Mouse (Mus musculus) fat pad, adult 2 months (tissue): ENCODE results near the gene Mxd1.
A peak's percentile ranks its signal among the peaks of the same experiment; 100 is the strongest.

Experiments used
- DNase-seq: peaks from one replicate; pipeline ENCODE4 v3.0.0-alpha.2; 2011; ENCODE audit warnings: low read depth, low spot score; ENCODE audit errors: extremely low read depth

The Mxd1 gene

DNA sequence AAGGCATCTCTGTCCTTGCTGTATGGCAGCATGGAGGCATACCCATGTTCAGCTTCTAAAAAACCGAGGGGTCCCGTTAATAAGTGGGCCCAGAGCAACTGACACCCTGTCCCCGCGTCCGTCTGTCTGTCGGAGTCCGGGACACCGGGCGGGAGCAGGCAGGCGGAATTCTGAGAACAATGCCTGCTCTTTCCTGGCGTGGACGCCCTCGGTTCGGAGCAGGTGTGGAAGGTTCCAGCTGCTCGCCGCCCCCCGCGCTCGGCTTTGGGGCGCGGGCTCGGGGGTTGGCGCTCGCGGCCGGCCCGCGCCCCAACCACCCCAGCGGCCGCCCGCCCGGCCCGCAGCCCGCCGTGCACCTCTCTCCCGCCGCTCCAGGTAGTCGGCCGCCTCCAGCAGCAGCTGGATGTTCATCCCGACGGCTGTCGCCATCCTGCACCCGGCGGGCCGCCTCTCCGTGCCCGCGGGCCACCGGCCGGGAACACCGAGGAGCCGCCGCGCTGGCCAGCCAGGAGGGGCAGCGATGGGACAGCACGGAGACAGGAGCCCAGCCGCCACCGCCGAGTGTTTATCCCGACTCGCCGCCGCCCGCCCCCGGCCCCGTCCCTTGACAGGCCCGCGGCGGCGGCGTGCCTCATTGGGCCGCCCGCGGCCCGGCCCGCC, at the start of gene Mxd1:
TSS of gene Mxd1 (minus strand) at position 582 of the 660 bp plus-strand sequence.
- no peak for DNase-seq

DNA sequence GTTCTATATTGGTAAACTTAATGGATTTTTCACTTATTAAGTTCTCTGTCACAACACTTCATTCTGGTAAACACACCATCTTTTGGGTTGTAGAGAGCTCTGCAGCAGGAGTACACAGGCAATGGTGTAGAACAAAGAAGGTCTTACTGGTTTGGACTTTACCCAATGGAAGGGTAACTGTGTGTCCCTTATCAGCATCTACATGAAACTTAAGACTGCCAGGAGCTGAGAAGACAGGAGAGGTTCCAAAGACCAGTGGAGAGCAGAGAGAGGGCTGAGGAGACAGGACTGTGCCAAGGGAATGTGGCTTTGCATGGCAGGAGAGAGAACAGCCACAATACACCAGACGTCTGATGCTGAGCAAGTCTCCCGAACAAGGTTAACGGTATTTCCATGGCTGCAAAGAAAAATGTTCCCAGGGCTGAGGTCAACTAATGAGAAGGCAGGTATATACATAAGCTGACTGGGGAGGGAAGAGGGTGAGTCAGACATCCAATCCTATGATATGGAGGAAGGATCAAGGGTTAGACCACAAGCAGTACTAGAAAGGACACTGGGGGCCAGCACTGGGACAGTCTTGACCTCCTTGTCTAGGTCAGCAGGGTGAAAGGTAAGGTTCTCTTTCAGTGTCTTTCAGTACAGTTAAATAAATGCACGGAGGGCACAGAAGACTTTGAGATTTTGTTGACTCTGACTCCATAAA, 39.3 kb upstream of the Mxd1 start:
- DNase-seq = no peak

DNA sequence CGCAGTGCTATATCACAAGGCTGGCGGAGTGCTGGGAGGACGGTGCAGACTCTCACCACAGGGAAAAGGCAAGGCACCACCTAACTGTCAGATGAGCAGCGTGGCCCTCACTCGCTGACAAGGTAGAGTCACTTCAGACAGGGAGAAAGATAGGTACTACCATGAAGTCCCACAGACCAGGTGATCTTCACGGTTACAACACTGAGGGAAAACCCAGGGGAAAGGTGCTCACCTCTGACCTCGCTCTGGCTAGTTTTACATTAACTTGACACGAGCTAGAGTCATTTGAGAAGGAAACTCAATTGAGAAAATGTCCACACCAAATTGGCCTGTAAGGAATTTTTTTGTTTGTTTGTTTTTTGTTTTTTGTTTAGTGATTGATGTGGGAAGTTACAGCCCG, 33.6 kb upstream of the Mxd1 start:
- DNase-seq = no peak

DNA sequence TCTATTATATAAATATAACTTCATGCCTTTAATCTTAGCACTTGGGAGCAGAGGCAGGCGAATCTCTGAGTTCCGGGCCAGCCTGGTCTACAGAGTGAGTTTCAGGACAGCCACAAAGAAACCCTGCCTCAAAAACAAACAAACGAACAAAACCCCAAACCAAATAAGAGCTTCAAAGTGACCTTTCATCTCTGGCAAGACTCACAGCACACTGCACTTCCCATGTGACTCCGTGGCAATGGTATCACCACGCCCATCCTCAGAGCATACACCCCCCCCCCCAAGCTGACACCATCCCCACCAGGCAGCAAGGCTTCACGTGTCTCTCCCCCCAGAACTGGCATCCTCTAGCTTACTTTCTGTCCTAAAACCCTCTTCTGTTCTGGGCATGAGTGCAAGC, 28.9 kb upstream of the Mxd1 start:
- DNase-seq = no peak

DNA sequence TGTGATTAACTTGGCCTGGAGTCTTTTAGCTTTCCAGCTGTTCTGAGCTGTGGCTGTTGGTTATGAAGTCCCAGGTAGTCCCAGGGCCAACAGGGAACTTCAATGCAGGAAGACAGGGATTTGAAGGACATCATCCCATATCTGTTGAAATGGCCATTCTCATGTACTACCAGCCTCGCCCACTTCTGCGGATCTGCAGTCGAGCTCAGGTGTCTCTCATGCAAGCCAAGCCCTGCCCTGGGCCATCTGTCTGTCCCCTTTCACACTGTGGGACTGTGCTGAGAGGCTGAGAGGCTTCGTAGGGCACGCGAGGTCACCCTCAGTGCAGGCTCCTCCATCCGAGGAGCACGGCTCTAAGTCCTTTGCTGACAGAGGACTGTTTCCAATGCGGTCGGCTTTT, 27.3 kb upstream of the Mxd1 start:
- DNase-seq = no peak

GRCm38 (mm10) chr6:86694465-86694864, 25.5 kb upstream of the Mxd1 start:
- DNase-seq = no peak

GRCm38 (mm10) chr6:86689671-86690070, 20.7 kb upstream of the Mxd1 start:
- DNase-seq = no peak

DNA sequence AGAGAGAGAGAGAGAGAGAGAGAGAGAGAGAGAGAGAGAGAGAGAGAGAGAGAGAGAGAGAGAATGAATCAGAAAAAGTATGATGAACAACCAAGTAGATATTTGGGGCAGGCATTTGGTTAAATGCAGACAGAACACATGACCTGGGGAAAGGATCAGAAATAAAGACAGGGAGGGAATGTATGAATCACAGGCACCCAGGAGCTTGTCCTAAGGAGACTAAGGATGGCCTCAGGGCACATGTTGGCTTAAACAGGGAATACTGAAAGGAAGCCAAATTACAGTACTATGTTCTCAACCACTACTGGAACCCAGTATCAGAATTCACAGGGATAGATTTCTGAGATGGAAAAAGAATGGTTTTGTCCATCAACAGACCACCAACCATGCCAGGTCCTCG, 18.0 kb upstream of the Mxd1 start:
- no peak for DNase-seq

DNA sequence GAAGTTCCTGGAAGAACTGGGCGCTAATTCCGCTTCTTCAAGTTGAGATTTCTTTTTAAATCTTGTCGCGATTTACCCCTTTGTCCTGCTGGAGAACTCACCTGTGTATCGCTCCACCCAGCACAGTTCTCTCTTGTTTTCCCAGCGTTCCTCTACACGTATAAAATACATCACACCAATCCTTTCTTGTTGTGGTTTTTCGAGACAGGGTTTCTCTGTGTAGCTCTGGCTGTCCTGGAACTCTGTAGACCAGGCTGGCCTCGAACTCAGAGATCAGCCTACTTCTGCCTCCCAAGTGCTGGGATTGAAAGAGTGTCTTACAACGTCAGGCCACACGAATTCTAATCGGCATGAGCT, 15.7 kb upstream of the Mxd1 start:
- no peak for DNase-seq

DNA sequence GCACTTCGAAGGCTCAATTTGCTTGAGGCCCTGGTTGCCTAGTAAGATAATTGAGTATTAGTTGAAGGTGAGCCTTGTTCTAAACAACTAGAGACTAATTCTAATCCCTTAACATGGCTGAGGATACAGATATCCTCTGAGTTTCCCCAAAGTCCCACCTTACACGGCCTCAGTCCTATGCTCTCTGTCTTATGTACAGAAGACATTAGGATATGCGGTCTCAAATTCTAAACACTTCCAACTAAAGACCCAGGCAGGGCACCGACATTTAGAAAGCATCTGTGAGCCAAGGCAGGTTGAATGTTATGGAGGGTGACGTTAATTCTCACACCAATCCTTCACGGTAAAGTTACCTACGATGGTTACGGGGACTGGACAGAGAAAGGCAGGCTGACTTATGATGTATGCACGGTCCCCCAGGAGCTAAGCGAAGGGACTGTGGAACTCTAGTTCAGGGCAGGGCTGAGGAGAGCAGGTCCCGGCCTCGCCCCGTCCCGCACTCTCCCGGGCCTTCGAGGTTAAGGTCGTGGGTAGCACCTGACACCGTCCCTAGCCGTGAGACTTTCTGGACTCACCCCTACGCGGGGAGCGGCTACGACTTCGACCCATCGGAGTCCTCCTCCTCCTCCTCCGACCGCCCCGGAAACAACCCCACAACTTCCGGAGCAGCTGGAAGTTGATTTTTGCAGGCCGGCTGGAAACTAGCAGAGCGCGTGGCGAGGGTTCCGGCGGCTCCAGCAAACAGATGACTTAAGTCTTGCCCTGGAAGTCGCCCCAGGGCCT, 15.1 kb upstream of the Mxd1 start, which contains the start of gene Snrnp27:
TSS of gene Snrnp27 (minus strand) at position 651 of the 783 bp plus-strand sequence.
- DNase-seq = peak; percentile 64

DNA sequence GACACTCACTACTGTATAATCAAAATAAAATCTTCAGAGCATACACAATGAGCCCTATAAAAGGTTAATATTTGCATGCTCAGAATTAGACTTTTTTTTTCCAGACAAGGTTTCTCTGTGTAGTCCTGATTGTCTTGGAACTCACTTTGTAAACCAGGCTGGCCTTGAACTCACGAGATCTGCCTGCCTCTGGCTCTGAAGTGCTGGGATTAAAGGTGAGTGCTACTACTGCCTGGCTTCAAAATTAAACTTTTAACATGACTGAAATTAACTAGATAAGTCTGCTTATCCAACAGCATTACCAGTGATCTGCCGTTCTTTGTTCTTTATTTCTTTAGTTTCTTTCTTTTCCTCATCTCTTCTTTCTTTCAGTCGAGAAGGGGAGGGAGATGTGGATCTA, 12.3 kb upstream of the Mxd1 start:
- DNase-seq = no peak

DNA sequence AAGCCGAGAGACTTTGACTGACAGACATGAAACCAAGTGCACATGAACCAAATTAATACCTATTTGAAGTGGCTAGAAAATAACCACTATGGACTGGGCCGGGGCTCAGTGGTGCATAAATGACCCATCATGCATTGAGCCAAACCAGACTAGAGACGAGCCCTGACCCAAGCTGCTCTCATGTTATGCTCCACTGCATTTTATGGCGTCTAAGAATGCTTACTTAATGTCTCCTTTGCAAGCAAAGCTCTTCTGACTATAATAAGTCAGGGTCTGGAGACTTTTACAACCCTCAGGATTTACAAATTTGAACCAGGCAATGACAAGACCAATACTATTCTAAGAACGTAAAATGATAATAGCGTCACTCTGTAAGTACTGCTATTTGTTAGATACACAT, 9.4 kb upstream of the Mxd1 start:
- DNase-seq = no peak

- DNase-seq = peak; percentile 45
Observed at GRCm38 (mm10) chr6:86670873-86671272, 1.9 kb upstream of the Mxd1 start.

DNA sequence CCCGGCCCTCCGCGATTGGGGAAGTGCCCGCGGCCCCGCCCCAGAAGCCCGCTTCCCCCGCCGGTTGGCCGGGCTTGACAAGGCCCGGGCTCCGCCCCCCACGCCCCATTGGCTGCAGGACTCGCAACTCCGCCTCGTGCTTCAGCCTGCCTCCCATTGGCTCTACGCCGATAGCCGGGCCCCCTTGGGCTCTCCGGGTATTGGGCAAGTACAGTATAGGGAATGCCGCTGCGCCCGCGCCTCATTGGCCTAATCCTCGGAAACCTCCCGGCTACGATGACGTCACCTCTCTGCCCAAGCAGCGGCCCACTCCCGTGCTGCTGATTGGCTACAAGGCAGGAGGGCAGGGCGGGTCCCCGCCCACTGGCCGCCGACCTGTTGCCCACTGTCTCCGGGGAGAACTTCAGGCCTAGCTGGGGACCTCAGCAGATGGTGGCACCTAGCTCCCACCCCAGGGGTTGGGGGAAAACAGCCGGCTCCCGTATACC, 323 bp upstream of the Mxd1 start:
- peak; percentile 85 for DNase-seq

GRCm38 (mm10) chr6:86667061-86667460, 1.9 kb downstream of the Mxd1 start:
- no peak for DNase-seq

DNA sequence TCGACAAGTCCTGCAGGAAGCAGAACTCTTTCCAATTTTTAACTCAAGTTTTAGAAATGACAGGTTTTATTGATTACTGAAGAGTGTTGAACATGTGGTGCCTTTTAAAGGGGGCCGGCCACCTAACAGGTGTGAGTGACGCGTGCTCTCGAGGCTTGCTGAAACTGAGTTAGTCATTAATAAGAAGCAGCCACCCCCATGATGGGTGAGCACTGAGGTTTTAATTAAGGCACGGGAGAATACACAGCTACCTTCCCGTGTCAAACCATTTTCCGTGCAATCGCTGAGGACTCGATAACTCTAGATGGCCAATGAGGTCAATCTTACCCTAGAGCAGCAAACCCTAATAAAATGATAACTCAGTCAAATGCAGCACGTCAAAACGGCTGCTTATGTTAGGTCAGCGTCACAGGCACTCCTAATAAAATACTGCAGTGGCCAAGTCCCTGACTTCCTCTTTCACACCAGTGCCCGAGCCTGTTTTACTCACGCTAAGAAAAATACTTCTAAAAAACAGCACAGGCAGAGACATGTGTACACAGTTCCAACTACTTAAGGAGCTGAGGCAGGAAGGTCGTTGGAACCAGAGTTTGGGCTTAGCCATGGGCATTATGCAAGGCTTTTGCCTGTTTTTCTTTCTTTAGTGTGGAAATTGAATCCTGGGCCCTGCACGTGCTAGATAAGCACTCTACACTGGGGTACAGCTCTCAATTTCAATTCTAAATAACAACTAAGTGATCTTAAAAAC, 3.2 kb downstream of the Mxd1 start:
- DNase-seq = no peak

DNA sequence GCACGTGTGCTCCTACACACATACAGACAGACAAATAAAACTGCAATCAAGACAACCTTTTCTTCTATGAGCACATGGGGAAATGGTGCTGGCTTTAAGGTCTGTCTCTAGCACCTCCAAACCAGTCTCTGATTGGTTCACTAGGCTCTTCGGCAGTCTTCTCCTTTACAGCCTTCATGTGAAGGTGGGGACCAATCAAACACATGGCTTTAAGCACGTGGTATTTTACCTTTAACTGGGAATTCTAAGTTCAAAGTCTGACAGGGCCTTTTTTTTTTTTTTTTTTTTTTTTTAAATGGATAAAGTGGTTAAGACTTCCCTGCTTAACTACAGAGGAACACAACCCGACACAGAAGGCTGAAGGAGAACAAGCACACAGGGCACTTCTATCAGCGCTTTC, 3.9 kb downstream of the Mxd1 start:
- DNase-seq = no peak

- DNase-seq = no peak
Observed at GRCm38 (mm10) chr6:86660161-86660877, 8.6 kb downstream of the Mxd1 start.

DNA sequence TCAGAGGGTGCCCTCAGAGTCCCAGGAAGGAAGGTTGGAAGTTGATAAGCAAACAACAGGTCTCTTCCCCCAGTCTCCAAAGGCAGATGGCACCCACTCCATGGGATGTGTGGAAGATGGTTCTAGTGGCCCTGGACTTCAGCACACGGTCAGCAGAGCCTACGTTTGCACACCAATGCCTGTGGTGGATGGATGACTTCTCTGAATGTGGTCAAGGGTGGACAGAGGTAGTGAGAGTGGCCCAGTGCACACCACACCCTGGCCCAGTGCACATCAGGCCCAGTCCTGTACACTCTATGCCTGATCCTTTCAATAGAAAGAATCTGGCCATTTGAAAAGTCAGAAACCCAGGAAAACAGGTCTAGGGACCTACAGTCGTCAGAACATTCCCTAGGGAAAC, 10.5 kb downstream of the Mxd1 start:
- no peak for DNase-seq

- no peak for DNase-seq
Observed at GRCm38 (mm10) chr6:86654270-86654916, 14.6 kb downstream of the Mxd1 start.
